Mouse (Mus musculus): ENCODE measurements around the gene H6pd. TPM values are rescaled to one million over a fixed set of nuclear protein-coding genes. Genes with fewer than 3 reads are reported as not detected.

Gene H6pd
- polyA plus RNA-seq, 1 experiment from 2014 or later = 14.7 TPM

- 80% methylated on average over 21 of the region's 21 CpGs for WGBS
- Histone ChIP-seq H3K36me3 (ENCODE audit: control insufficient read depth, insufficient read depth, low read length) (no peaks in the 10 kb centered on the region), H3K27me3 (replicated peaks; ENCODE audit: control insufficient read depth, insufficient read depth, low read length) (no peaks in the 10 kb centered on the region), H3K9ac (ENCODE audit: low read depth, low read length) (no peak overlapping the region), H3K4me1 (ENCODE audit: control insufficient read depth, insufficient read depth, low read length) (peaks cover 18% of the 10 kb centered on the region), H3K4me2 (ENCODE audit: low read depth, low read length) (no peak overlapping the region), H3K4me3 (ENCODE audit: low read depth, low read length) (no peak overlapping the region), H3K27ac (replicated peaks; ENCODE audit: low read depth, low read length) (no peak overlapping the region), H3K9me3 (ENCODE audit: control insufficient read depth, low read length) (no peaks in the 10 kb centered on the region)
- ATAC-seq (ENCODE audit: low read depth) (no peak), DNase-seq (ENCODE audit: low spot score) (no peak)
Measured at GRCm38 (mm10) chr4:150006122-150006854, 2.5 kb downstream of the H6pd start.

GRCm38 (mm10) chr4:150005231-150005630 lies 3.6 kb downstream of the H6pd start:
- peaks cover 23% of the 10 kb centered on the region for H3K4me1 ChIP-seq (ENCODE audit: control insufficient read depth, insufficient read depth, low read length)
- no peak overlapping the region for H3K4me2 ChIP-seq (ENCODE audit: low read depth, low read length)
- H3K9me3 ChIP-seq (ENCODE audit: control insufficient read depth, low read length) = no peaks in the 10 kb centered on the region
- H3K9ac ChIP-seq (ENCODE audit: low read depth, low read length) = no peak overlapping the region
- 90% methylated on average over 10 of the region's 10 CpGs for WGBS
- no peaks in the 10 kb centered on the region for H3K36me3 ChIP-seq (ENCODE audit: control insufficient read depth, insufficient read depth, low read length)
- H3K27me3 ChIP-seq (replicated peaks; ENCODE audit: control insufficient read depth, insufficient read depth, low read length) = no peaks in the 10 kb centered on the region
- no peak overlapping the region for H3K4me3 ChIP-seq (ENCODE audit: low read depth, low read length)
- H3K27ac ChIP-seq (replicated peaks; ENCODE audit: low read depth, low read length) = no peak overlapping the region
- no peak for DNase-seq (ENCODE audit: low spot score)
- no peak for ATAC-seq (ENCODE audit: low read depth)

GRCm38 (mm10) chr4:150003641-150004040 lies 5.2 kb downstream of the H6pd start:
- Histone ChIP-seq H3K9ac (ENCODE audit: low read depth, low read length) (no peak overlapping the region), H3K9me3 (ENCODE audit: control insufficient read depth, low read length) (no peaks in the 10 kb centered on the region), H3K4me2 (ENCODE audit: low read depth, low read length) (no peak overlapping the region), H3K27ac (replicated peaks; ENCODE audit: low read depth, low read length) (no peak overlapping the region), H3K4me3 (ENCODE audit: low read depth, low read length) (no peak overlapping the region), H3K4me1 (ENCODE audit: control insufficient read depth, insufficient read depth, low read length) (peaks cover 23% of the 10 kb centered on the region), H3K36me3 (ENCODE audit: control insufficient read depth, insufficient read depth, low read length) (no peaks in the 10 kb centered on the region), H3K27me3 (replicated peaks; ENCODE audit: control insufficient read depth, insufficient read depth, low read length) (no peaks in the 10 kb centered on the region)
- ATAC-seq (ENCODE audit: low read depth) = no peak
- 72% methylated on average over 4 of the region's 4 CpGs for WGBS
- DNase-seq (ENCODE audit: low spot score) = no peak

- no peak overlapping the region for H3K4me2 ChIP-seq (ENCODE audit: low read depth, low read length)
- H3K36me3 ChIP-seq (ENCODE audit: control insufficient read depth, insufficient read depth, low read length) = no peaks in the 10 kb centered on the region
- H3K9me3 ChIP-seq (ENCODE audit: control insufficient read depth, low read length) = no peaks in the 10 kb centered on the region
- no peak overlapping the region for H3K9ac ChIP-seq (ENCODE audit: low read depth, low read length)
- no peaks in the 10 kb centered on the region for H3K27me3 ChIP-seq (replicated peaks; ENCODE audit: control insufficient read depth, insufficient read depth, low read length)
- no peak overlapping the region for H3K27ac ChIP-seq (replicated peaks; ENCODE audit: low read depth, low read length)
- WGBS = 55% methylated on average over 7 of the region's 7 CpGs
- DNase-seq (ENCODE audit: low spot score) (no peak), ATAC-seq (ENCODE audit: low read depth) (no peak)
- no peak overlapping the region for H3K4me3 ChIP-seq (ENCODE audit: low read depth, low read length)
- H3K4me1 ChIP-seq (ENCODE audit: control insufficient read depth, insufficient read depth, low read length) = peaks cover 23% of the 10 kb centered on the region
Measured at GRCm38 (mm10) chr4:150003021-150003580, 5.7 kb downstream of the H6pd start.

- Histone ChIP-seq H3K4me2 (ENCODE audit: low read depth, low read length) (no peak overlapping the region), H3K9ac (ENCODE audit: low read depth, low read length) (no peak overlapping the region), H3K4me3 (ENCODE audit: low read depth, low read length) (no peak overlapping the region), H3K36me3 (ENCODE audit: control insufficient read depth, insufficient read depth, low read length) (no peaks in the 10 kb centered on the region), H3K4me1 (ENCODE audit: control insufficient read depth, insufficient read depth, low read length) (peaks cover 13% of the 10 kb centered on the region), H3K27me3 (replicated peaks; ENCODE audit: control insufficient read depth, insufficient read depth, low read length) (no peaks in the 10 kb centered on the region), H3K27ac (replicated peaks; ENCODE audit: low read depth, low read length) (no peak overlapping the region), H3K9me3 (ENCODE audit: control insufficient read depth, low read length) (no peaks in the 10 kb centered on the region)
- ATAC-seq (ENCODE audit: low read depth) = no peak
- DNase-seq (ENCODE audit: low spot score) = no peak
- WGBS = 67% methylated on average over 10 of the region's 12 CpGs
Measured at GRCm38 (mm10) chr4:150002021-150002528, 6.7 kb downstream of the H6pd start.

- H3K27ac ChIP-seq (replicated peaks; ENCODE audit: low read depth, low read length) = no peak overlapping the region
- no peak overlapping the region for H3K4me3 ChIP-seq (ENCODE audit: low read depth, low read length)
- WGBS = 58% methylated on average over 10 of the region's 10 CpGs
- H3K4me1 ChIP-seq (ENCODE audit: control insufficient read depth, insufficient read depth, low read length) = peaks cover 9% of the 10 kb centered on the region; the same call in 1 of the 2 replicates
- ATAC-seq (ENCODE audit: low read depth) (no peak), DNase-seq (ENCODE audit: low spot score) (no peak)
- no peaks in the 10 kb centered on the region for H3K36me3 ChIP-seq (ENCODE audit: control insufficient read depth, insufficient read depth, low read length)
- no peaks in the 10 kb centered on the region for H3K27me3 ChIP-seq (replicated peaks; ENCODE audit: control insufficient read depth, insufficient read depth, low read length)
- no peak overlapping the region for H3K4me2 ChIP-seq (ENCODE audit: low read depth, low read length)
- H3K9ac ChIP-seq (ENCODE audit: low read depth, low read length) = no peak overlapping the region
- H3K9me3 ChIP-seq (ENCODE audit: control insufficient read depth, low read length) = no peaks in the 10 kb centered on the region
Measured at GRCm38 (mm10) chr4:150001221-150001860, 7.5 kb downstream of the H6pd start.

GRCm38 (mm10) chr4:149999931-150000555 lies 8.8 kb downstream of the H6pd start:
- Histone ChIP-seq H3K4me3 (ENCODE audit: low read depth, low read length) (no peak overlapping the region), H3K27ac (replicated peaks; ENCODE audit: low read depth, low read length) (no peak overlapping the region)

GRCm38 (mm10) chr4:149999510-149999900 lies 9.3 kb downstream of the H6pd start:
- ATAC-seq (ENCODE audit: low read depth) = no peak
- no peak for DNase-seq (ENCODE audit: low spot score)
- WGBS = 87% methylated on average over 9 of the region's 9 CpGs
- H3K36me3 ChIP-seq (ENCODE audit: control insufficient read depth, insufficient read depth, low read length) = no peaks in the 10 kb centered on the region
- no peaks in the 10 kb centered on the region for H3K9me3 ChIP-seq (ENCODE audit: control insufficient read depth, low read length)
- no peak overlapping the region for H3K9ac ChIP-seq (ENCODE audit: low read depth, low read length)
- H3K27me3 ChIP-seq (replicated peaks; ENCODE audit: control insufficient read depth, insufficient read depth, low read length) = no peaks in the 10 kb centered on the region
- no peak overlapping the region for H3K4me3 ChIP-seq (ENCODE audit: low read depth, low read length)
- H3K4me1 ChIP-seq (ENCODE audit: control insufficient read depth, insufficient read depth, low read length) = peaks cover 9% of the 10 kb centered on the region; the same call in 1 of the 2 replicates
- H3K27ac ChIP-seq (replicated peaks; ENCODE audit: low read depth, low read length) = no peak overlapping the region
- no peak overlapping the region for H3K4me2 ChIP-seq (ENCODE audit: low read depth, low read length)

More at GRCm38 (mm10) chr4:149999931-150000555, 8.8 kb downstream of the H6pd start:
- no peak overlapping the region for H3K4me2 ChIP-seq (ENCODE audit: low read depth, low read length)
- DNase-seq (ENCODE audit: low spot score) (no peak), ATAC-seq (ENCODE audit: low read depth) (no peak)
- no peak overlapping the region for H3K9ac ChIP-seq (ENCODE audit: low read depth, low read length)
- H3K9me3 ChIP-seq (ENCODE audit: control insufficient read depth, low read length) = no peaks in the 10 kb centered on the region
- H3K4me1 ChIP-seq (ENCODE audit: control insufficient read depth, insufficient read depth, low read length) = peaks cover 9% of the 10 kb centered on the region; the same call in 1 of the 2 replicates
- 82% methylated on average over 15 of the region's 15 CpGs for WGBS
- H3K27me3 ChIP-seq (replicated peaks; ENCODE audit: control insufficient read depth, insufficient read depth, low read length) = no peaks in the 10 kb centered on the region
- no peaks in the 10 kb centered on the region for H3K36me3 ChIP-seq (ENCODE audit: control insufficient read depth, insufficient read depth, low read length)
